Mouse (Mus musculus): Measurements from ENCODE around the gene Hnrnpl. TPM values are rescaled to one million over a fixed set of nuclear protein-coding genes. Genes with fewer than 3 reads are reported as not detected.
"Not testable (repeated sequence)": the region's sequence is repeated elsewhere in the genome, so short reads cannot be mapped to it uniquely, and the experiment has no call there.

The Hnrnpl gene
- polyA plus RNA-seq, 2 experiments: 83.1 to 138 TPM

GRCm38 (mm10) chr7:28867508-28868340, 59.4 kb downstream of the Hnrnpl start:
- H3K27ac ChIP-seq; H3K27me3 ChIP-seq (ENCODE audit: control insufficient read depth, insufficient read depth, low read length); H3K9me3 ChIP-seq (ENCODE audit: control insufficient read depth, low read length); H3K9ac ChIP-seq (replicated peaks); H3K36me3 ChIP-seq (replicated peaks; ENCODE audit: control insufficient read depth, insufficient read depth, low read depth): not testable (repeated sequence)
- DNase-seq (ENCODE audit: low read depth in 3 of 3, low spot score in 3 of 3): peak; percentile 64 to 73 (median 68)
- Histone ChIP-seq H3K4me1 (replicated peaks; ENCODE audit: control insufficient read depth in 2 of 2, insufficient read depth in 2 of 2, low read length in 1 of 2) (peaks cover 0 to 14% of the 10 kb centered on the region in 2 experiments; a peak in 3 of 4 replicates), H3K4me2 (ENCODE audit: low read depth) (peak overlapping the region; percentile 63), H3K4me3 (ENCODE audit: insufficient read depth in 1 of 2, low read depth in 2 of 2, low read length in 2 of 2) (peak overlapping the region; percentile 19 to 39; a peak in 3 of 4 replicates)
- peak; percentile 67 for ATAC-seq (ENCODE audit: insufficient read depth)
- 17% methylated on average over 23 of the region's 23 CpGs for WGBS (ENCODE audit: insufficient replicate concordance)
- peak; percentile 88 for TF ChIP-seq CTCF (IDR thresholded peaks at IDR 0.05; ENCODE audit: low read depth)

GRCm38 (mm10) chr7:28870901-28871664, 62.7 kb downstream of the Hnrnpl start:
- H3K27ac ChIP-seq: no peak overlapping the region
- DNase-seq (ENCODE audit: low read depth in 3 of 3, low spot score in 3 of 3): peak in 1 of 3 experiments; percentile 31
- H3K4me2 ChIP-seq (ENCODE audit: low read depth): no peak overlapping the region
- peaks cover 0 to 8% of the 10 kb centered on the region in 2 experiments; a peak in 3 of 4 replicates for H3K4me1 ChIP-seq (replicated peaks; ENCODE audit: control insufficient read depth in 2 of 2, insufficient read depth in 2 of 2, low read length in 1 of 2)
- WGBS (ENCODE audit: insufficient replicate concordance): 68% methylated on average over 24 of the region's 24 CpGs
- H3K36me3 ChIP-seq (replicated peaks; ENCODE audit: control insufficient read depth, insufficient read depth, low read depth): no peaks in the 10 kb centered on the region
- H3K9ac ChIP-seq (replicated peaks): no peak overlapping the region
- H3K27me3 ChIP-seq (ENCODE audit: control insufficient read depth, insufficient read depth, low read length): no peaks in the 10 kb centered on the region
- TF ChIP-seq EP300 (IDR thresholded peaks at IDR 0.05; ENCODE audit: low read depth) (no peak), CTCF (IDR thresholded peaks at IDR 0.05; ENCODE audit: low read depth) (no peak)
- H3K4me3 ChIP-seq (ENCODE audit: insufficient read depth in 1 of 2, low read depth in 2 of 2, low read length in 2 of 2): no peak overlapping the region
- no peaks in the 10 kb centered on the region for H3K9me3 ChIP-seq (ENCODE audit: control insufficient read depth, low read length)
- ATAC-seq (ENCODE audit: insufficient read depth): no peak

Other genes starting within 250 kb of the Hnrnpl start
- 12.0 and 14.2 TPM in 2 replicates for gene Samd4b, start 210.4 kb upstream of the Hnrnpl start, polyA plus RNA-seq (2012; rRNA removed)
- gene Samd4b, start 210.4 kb upstream of the Hnrnpl start, polyA plus RNA-seq (2014; fragmentation: Nextera tagmentation; extraction: Ambion mirVana): 4.5 and 5.9 TPM in 2 replicates
- gene Pak4, start 210.4 kb upstream of the Hnrnpl start, polyA plus RNA-seq (2012; rRNA removed): 11.5 and 12.3 TPM in 2 replicates
- 8.5 and 8.6 TPM in 2 replicates for gene Pak4, start 210.4 kb upstream of the Hnrnpl start, polyA plus RNA-seq (2014; fragmentation: Nextera tagmentation; extraction: Ambion mirVana)
- not detected in 2 replicates for gene Acp7, start 177.2 kb upstream of the Hnrnpl start, polyA plus RNA-seq (2012; rRNA removed)
- not detected in 2 replicates for gene Acp7, start 177.2 kb upstream of the Hnrnpl start, polyA plus RNA-seq (2014; fragmentation: Nextera tagmentation; extraction: Ambion mirVana)
- gene Fbxo27, start 115.7 kb upstream of the Hnrnpl start, polyA plus RNA-seq (2012; rRNA removed): 0.37 and 0.55 TPM in 2 replicates
- gene Fbxo27, start 115.7 kb upstream of the Hnrnpl start, polyA plus RNA-seq (2014; fragmentation: Nextera tagmentation; extraction: Ambion mirVana): 0.09 and 0.15 TPM in 2 replicates
- gene Fbxo17, start 91.7 kb upstream of the Hnrnpl start, polyA plus RNA-seq (2012; rRNA removed): 0.68 and 0.76 TPM in 2 replicates
- 0.61 and 0.93 TPM in 2 replicates for gene Fbxo17, start 91.7 kb upstream of the Hnrnpl start, polyA plus RNA-seq (2014; fragmentation: Nextera tagmentation; extraction: Ambion mirVana)
- gene Mrps12, start 66.7 kb upstream of the Hnrnpl start, polyA plus RNA-seq (2012; rRNA removed): 46.2 and 50.2 TPM in 2 replicates
- 82.5 and 91.0 TPM in 2 replicates for gene Mrps12, start 66.7 kb upstream of the Hnrnpl start, polyA plus RNA-seq (2014; fragmentation: Nextera tagmentation; extraction: Ambion mirVana)
- 11.4 and 12.7 TPM in 2 replicates for gene Sars2, start 66.5 kb upstream of the Hnrnpl start, polyA plus RNA-seq (2012; rRNA removed)
- 9.3 and 11.3 TPM in 2 replicates for gene Sars2, start 66.5 kb upstream of the Hnrnpl start, polyA plus RNA-seq (2014; fragmentation: Nextera tagmentation; extraction: Ambion mirVana)
- gene Ccer2, start 52.4 kb upstream of the Hnrnpl start, polyA plus RNA-seq (2012; rRNA removed): not detected in 2 replicates
- not detected in 2 replicates for gene Ccer2, start 52.4 kb upstream of the Hnrnpl start, polyA plus RNA-seq (2014; fragmentation: Nextera tagmentation; extraction: Ambion mirVana)
- 18.5 and 18.7 TPM in 2 replicates for gene Sirt2, start 41.8 kb upstream of the Hnrnpl start, polyA plus RNA-seq (2012; rRNA removed)
- 21.3 and 24.2 TPM in 2 replicates for gene Sirt2, start 41.8 kb upstream of the Hnrnpl start, polyA plus RNA-seq (2014; fragmentation: Nextera tagmentation; extraction: Ambion mirVana)
- 15.0 and 19.7 TPM in 2 replicates for gene Nfkbib, start 41.0 kb upstream of the Hnrnpl start, polyA plus RNA-seq (2012; rRNA removed)
- gene Nfkbib, start 41.0 kb upstream of the Hnrnpl start, polyA plus RNA-seq (2014; fragmentation: Nextera tagmentation; extraction: Ambion mirVana): 27.0 and 29.6 TPM in 2 replicates
- 4.3 and 4.7 TPM in 2 replicates for gene Rinl, start 19.6 kb upstream of the Hnrnpl start, polyA plus RNA-seq (2012; rRNA removed)
- 4.0 and 4.8 TPM in 2 replicates for gene Rinl, start 19.6 kb upstream of the Hnrnpl start, polyA plus RNA-seq (2014; fragmentation: Nextera tagmentation; extraction: Ambion mirVana)
- gene Ech1, start 16.7 kb downstream of the Hnrnpl start, polyA plus RNA-seq (2012; rRNA removed): 62.4 and 62.7 TPM in 2 replicates
- 92.5 and 97.4 TPM in 2 replicates for gene Ech1, start 16.7 kb downstream of the Hnrnpl start, polyA plus RNA-seq (2014; fragmentation: Nextera tagmentation; extraction: Ambion mirVana)
- gene Lgals4, start 25.3 kb downstream of the Hnrnpl start, polyA plus RNA-seq (2012; rRNA removed): 2.3 and 3.3 TPM in 2 replicates
- 0.98 and 1.1 TPM in 2 replicates for gene Lgals4, start 25.3 kb downstream of the Hnrnpl start, polyA plus RNA-seq (2014; fragmentation: Nextera tagmentation; extraction: Ambion mirVana)
- gene Lgals7, start 55.3 kb downstream of the Hnrnpl start, polyA plus RNA-seq (2012; rRNA removed): 0.09 and 0.42 TPM in 2 replicates
- gene Lgals7, start 55.3 kb downstream of the Hnrnpl start, polyA plus RNA-seq (2014; fragmentation: Nextera tagmentation; extraction: Ambion mirVana): 0.40 TPM in 1 of 2 replicates, not detected in the other
- 0.01 and 0.02 TPM in 2 replicates for gene Capn12, start 72.9 kb downstream of the Hnrnpl start, polyA plus RNA-seq (2012; rRNA removed)
- gene Capn12, start 72.9 kb downstream of the Hnrnpl start, polyA plus RNA-seq (2014; fragmentation: Nextera tagmentation; extraction: Ambion mirVana): 0.15 and 0.19 TPM in 2 replicates
- 80.4 and 86.2 TPM in 2 replicates for gene Actn4, start 153.8 kb downstream of the Hnrnpl start, polyA plus RNA-seq (2012; rRNA removed)
- gene Actn4, start 153.8 kb downstream of the Hnrnpl start, polyA plus RNA-seq (2014; fragmentation: Nextera tagmentation; extraction: Ambion mirVana): 94.5 and 105 TPM in 2 replicates
- 281 and 283 TPM in 2 replicates for gene Eif3k, start 173.3 kb downstream of the Hnrnpl start, polyA plus RNA-seq (2012; rRNA removed)
- gene Eif3k, start 173.3 kb downstream of the Hnrnpl start, polyA plus RNA-seq (2014; fragmentation: Nextera tagmentation; extraction: Ambion mirVana): 283 and 288 TPM in 2 replicates
- 16.7 and 17.3 TPM in 2 replicates for gene Map4k1, start 173.5 kb downstream of the Hnrnpl start, polyA plus RNA-seq (2012; rRNA removed)
- gene Map4k1, start 173.5 kb downstream of the Hnrnpl start, polyA plus RNA-seq (2014; fragmentation: Nextera tagmentation; extraction: Ambion mirVana): 24.9 and 27.4 TPM in 2 replicates